14 mouse cellular contexts compared by ENCODE assay signal in genomic region chr14:45469446-45469845, GRCm38 (mm10).
DNase-seq lines count a peak whose midpoint lies in the region; TF ChIP-seq lines count a peak whose summit lies in the region.
"Had no signal": no experiment of that assay in that cellular context is flagged by ENCODE, and none has a peak within 500 bp of the region (broad histone marks: within the 10 kb centered on the region; RNA-seq: fewer than 3 reads in every experiment).

No protein-coding gene starts in this region.

- peaks cover 18% of the 10 kb centered on the region for H3K36me3 ChIP-seq in kidney, adult 2 months (ENCODE audit: control insufficient read depth, insufficient read depth, low read length)
- no peaks in the 10 kb centered on the region for H3K36me3 ChIP-seq in testis, adult 2 months (ENCODE audit: control insufficient read depth, insufficient read depth, low read length)

- no peak overlapping the region for H3K27ac ChIP-seq in kidney, adult 2 months (ENCODE audit: insufficient read depth, low read depth, low read length)
- no peak overlapping the region for H3K27ac ChIP-seq in testis, adult 2 months (ENCODE audit: control insufficient read depth, insufficient read depth, low read depth, low read length)
- H3K27ac ChIP-seq: forebrain, embryonic 15.5 days; liver, embryonic 13.5 days had no signal

- WGBS in kidney, adult 2 months, result 94% methylated on average over 8 of the region's 8 CpGs

- TF ChIP-seq CTCF in kidney, adult 2 months (conservative IDR thresholded peaks at IDR 0.05; ENCODE audit: insufficient read depth, insufficient read length, low read depth, low read length), result peak; percentile 52
- TF ChIP-seq CTCF in testis, adult 2 months (IDR thresholded peaks at IDR 0.05; ENCODE audit: control insufficient read depth, insufficient read depth, insufficient replicate concordance, low read depth, low read length), result peak; percentile 64; the same call in 1 of the 2 replicates

- TF ChIP-seq POLR2A in kidney, adult 2 months (IDR thresholded peaks at IDR 0.05; ENCODE audit: low read depth, low read length), result no peak
- TF ChIP-seq POLR2A in testis, adult 2 months (IDR thresholded peaks at IDR 0.05; ENCODE audit: control insufficient read depth, low read depth, low read length), result no peak

- H3K27me3 ChIP-seq in kidney, adult 2 months (replicated peaks; ENCODE audit: control insufficient read depth, insufficient read depth, low read length), result no peaks in the 10 kb centered on the region
- H3K27me3 ChIP-seq in testis, adult 2 months (ENCODE audit: control insufficient read depth, insufficient read depth, low read length), result no peaks in the 10 kb centered on the region
- H3K27me3 ChIP-seq: forebrain, embryonic 15.5 days; liver, embryonic 13.5 days had no signal

- no peak overlapping the region for H3K4me3 ChIP-seq in kidney, adult 2 months (ENCODE audit: insufficient read depth, low read depth, low read length)
- H3K4me3 ChIP-seq in testis, adult 2 months (ENCODE audit: control insufficient read depth, low read depth, low read length), result no peak overlapping the region
- H3K4me3 ChIP-seq: forebrain, embryonic 15.5 days; liver, embryonic 13.5 days; megakaryocyte, embryonic 14.5 days had no signal

- peaks cover 4% of the 10 kb centered on the region for H3K4me1 ChIP-seq in kidney, adult 2 months (ENCODE audit: control insufficient read depth, insufficient read depth, low read length)
- no peaks in the 10 kb centered on the region for H3K4me1 ChIP-seq in testis, adult 2 months (ENCODE audit: control insufficient read depth, insufficient read depth, low read length)
- H3K4me1 ChIP-seq: forebrain, embryonic 15.5 days; megakaryocyte, embryonic 14.5 days had no signal

- DNase-seq in kidney, adult 2 months, result no peak
- DNase-seq in kidney, postnatal 14 days, result no peak
- no peak for DNase-seq in testis, postnatal 14 days (ENCODE audit: low spot score)
- DNase-seq in R1 (ENCODE audit: low read depth, low spot score), result peak; percentile 88
- no peak for DNase-seq in yolk sac, embryonic 10.5 days (ENCODE audit: low spot score)
- no peak for DNase-seq in urinary bladder, postnatal 4 days (ENCODE audit: low spot score in 2 of 2)
- DNase-seq: adrenal gland, postnatal 10 days; gastrocnemius, postnatal 36 days; kidney, postnatal 4 days; liver, embryonic 13.5 days; thymus, postnatal 25 days had no signal
